Mouse (Mus musculus) adrenal gland, adult 18-20 months (tissue): ENCODE measurements around the gene Fam229a. TPM values are rescaled to one million over a fixed set of nuclear protein-coding genes. Genes with fewer than 3 reads are reported as not detected.
"Not testable (repeated sequence)": the region's sequence is repeated elsewhere in the genome, so short reads cannot be mapped to it uniquely, and the experiment has no call there.

ENCODE experiments used
- DNase-seq, 2 experiments: peaks; one replicate each; pipeline ENCODE4 v3.0.0; 2021 to 2022; ENCODE audit warnings: low spot score in 2 of 2
- total RNA-seq, 2 experiments: library from RNA; stranded (reverse); gene quantifications; 1 replicate in 1 of 2; 2 replicates in 1 of 2; pipeline ENCODE4 v1.2.3; 2021

The Fam229a gene
- total RNA-seq, 2 experiments from 2014 or later, result not detected

- no peak for DNase-seq
Measured at GRCm38 (mm10) chr4:129516925-129517324, 25.9 kb downstream of the Fam229a start.

DNA sequence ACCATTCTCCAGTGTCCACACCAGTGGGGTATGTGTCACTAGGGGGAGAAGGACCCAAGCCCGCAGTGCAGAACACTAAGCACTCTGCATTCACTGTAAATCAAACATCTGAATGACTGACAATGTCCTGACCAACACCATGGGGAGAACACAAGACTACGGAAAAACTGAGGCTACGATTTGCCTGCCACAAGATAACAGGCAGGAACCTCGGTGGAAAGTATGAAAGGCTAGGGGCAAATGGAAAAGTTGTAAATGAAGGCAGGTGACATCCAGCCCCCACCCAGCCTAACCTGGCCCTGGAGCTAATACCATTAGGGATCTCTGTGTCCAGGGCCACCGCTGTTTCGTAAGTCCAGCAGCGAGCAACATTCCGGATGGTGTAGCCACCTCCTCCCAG is 27.5 kb downstream of the Fam229a start:
- no peak for DNase-seq

DNA sequence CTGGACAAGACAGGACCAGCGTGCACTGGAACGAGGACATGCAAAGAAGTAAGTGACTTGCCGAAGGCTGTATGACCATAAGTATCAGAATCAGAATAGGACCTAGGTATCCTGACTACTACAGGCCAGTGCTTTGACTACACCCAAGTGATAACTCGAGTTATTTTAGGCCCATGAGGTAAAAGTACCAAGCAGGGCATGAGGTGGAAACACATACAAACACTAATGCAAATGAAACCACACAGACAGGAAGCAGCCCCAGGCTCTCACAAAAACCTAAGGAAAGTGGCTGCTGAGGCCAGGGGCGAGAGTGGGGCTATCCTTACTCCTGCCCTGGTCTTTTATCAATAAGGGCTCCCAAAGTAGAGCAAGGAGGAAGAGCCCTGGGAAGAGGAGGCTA is 34.3 kb downstream of the Fam229a start:
- no peak for DNase-seq

DNA sequence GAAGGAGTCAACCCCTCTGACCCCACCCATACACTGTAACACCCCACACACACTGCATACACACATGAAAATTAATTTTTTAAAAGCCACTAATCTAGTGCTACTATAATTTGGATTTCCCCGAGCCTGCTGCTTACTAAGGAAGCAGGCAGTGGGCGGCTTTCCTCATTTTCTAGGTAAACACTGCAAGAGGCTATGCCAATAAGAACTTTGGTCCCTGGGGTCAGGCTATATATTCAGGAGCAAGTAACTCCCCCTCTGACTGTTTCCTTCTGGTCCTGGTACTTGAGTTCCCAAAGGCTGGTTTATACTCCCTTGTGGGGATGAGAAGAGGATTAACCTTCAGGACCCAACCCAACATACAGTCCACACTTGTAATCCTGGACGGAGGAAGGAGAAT is 34.9 kb downstream of the Fam229a start:
- DNase-seq, result no peak

GRCm38 (mm10) chr4:129528901-129529300 is 37.9 kb downstream of the Fam229a start:
- not testable (repeated sequence) for DNase-seq

DNA sequence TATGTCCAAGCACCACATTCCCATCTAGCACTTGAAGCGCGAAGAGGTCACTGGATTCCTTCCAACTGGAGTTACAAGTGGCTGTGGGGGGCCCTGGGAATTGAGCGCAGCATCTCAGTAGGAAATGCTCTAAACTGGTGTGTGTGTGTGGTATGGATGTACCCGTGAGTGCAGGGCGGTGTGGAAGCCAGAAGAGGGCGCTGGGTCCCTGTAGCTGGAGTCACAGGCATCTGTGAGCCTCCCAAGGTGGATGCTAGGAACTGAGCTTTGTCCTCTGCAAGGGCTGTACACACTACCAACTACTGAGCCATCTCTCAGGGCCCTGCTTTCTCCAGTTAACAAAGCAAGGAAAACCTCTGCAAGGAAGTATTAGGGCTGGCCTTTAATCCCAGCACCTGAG is 49.0 kb downstream of the Fam229a start:
- DNase-seq, result no peak

Other genes starting within 250 kb of the Fam229a start
- gene C77080, start 229.8 kb upstream of the Fam229a start, total RNA-seq, result 10 to 100 TPM; 18.1 to 22.1 TPM
- 1 to 10 TPM in 1 of 2 experiments, under 1 TPM in 1; 0.76 to 1.5 TPM for gene Sync, start 203.6 kb upstream of the Fam229a start, total RNA-seq
- 100 to 1,000 TPM; 128 to 132 TPM for gene Rbbp4, start 155.8 kb upstream of the Fam229a start, total RNA-seq
- 10 to 100 TPM; 49.4 to 52.4 TPM for gene Zbtb8os, start 155.5 kb upstream of the Fam229a start, total RNA-seq
- 1 to 10 TPM; 2.7 to 3.7 TPM for gene Zbtb8a, start 113.1 kb upstream of the Fam229a start, total RNA-seq
- gene Zbtb8b, start 50.3 kb upstream of the Fam229a start, total RNA-seq, result under 1 TPM; 0.13 to 0.45 TPM
- 10 to 100 TPM; 56.8 to 71.5 TPM for gene Bsdc1, start 29.6 kb upstream of the Fam229a start, total RNA-seq
- not detected for gene Tssk3, start 168 bp upstream of the Fam229a start, total RNA-seq
- gene Marcksl1, start 22.4 kb downstream of the Fam229a start, total RNA-seq, result 10 to 100 TPM; 29.3 to 30.4 TPM
- gene Hdac1, start 51.5 kb downstream of the Fam229a start, total RNA-seq, result 10 to 100 TPM; 38.9 to 48.2 TPM
- 1 to 10 TPM; 1.8 to 2.3 TPM for gene Lck, start 82.5 kb downstream of the Fam229a start, total RNA-seq
- 10 to 100 TPM; 28.2 to 31.4 TPM for gene Fam167b, start 87.4 kb downstream of the Fam229a start, total RNA-seq
- 100 to 1,000 TPM; 174 to 175 TPM for gene Eif3i, start 109.5 kb downstream of the Fam229a start, total RNA-seq
- gene Tmem234, start 109.5 kb downstream of the Fam229a start, total RNA-seq, result 100 to 1,000 TPM in 1 of 2 experiments, 10 to 100 TPM in 1; 84.9 to 105 TPM
- gene Dcdc2b, start 123.1 kb downstream of the Fam229a start, total RNA-seq, result 1 to 10 TPM; 1.5 to 1.7 TPM
- gene Iqcc, start 127.9 kb downstream of the Fam229a start, total RNA-seq, result 10 to 100 TPM; 27.0 to 28.6 TPM
- gene Ccdc28b, start 132.8 kb downstream of the Fam229a start, total RNA-seq, result 10 to 100 TPM; 29.6 to 35.8 TPM
- gene Txlna, start 149.9 kb downstream of the Fam229a start, total RNA-seq, result 10 to 100 TPM; 63.5 to 69.2 TPM
- gene Kpna6, start 181.6 kb downstream of the Fam229a start, total RNA-seq, result 10 to 100 TPM; 92.4 to 96.3 TPM
- gene Tmem39b, start 205.6 kb downstream of the Fam229a start, total RNA-seq, result 10 to 100 TPM; 11.7 to 13.0 TPM